Mouse (Mus musculus) T-helper 17 cell (primary cell): ENCODE measurements at regions not wholly inside any gene's neighbourhood (a gene's known extent, or its start where the extent isn't known, plus 50 kb on each side); places are given as distances from the start of the nearest gene placed in this dataset.
"Not testable (repeated sequence)": the region's sequence is repeated elsewhere in the genome, so short reads cannot be mapped to it uniquely, and the experiment has no call there.

Experiments used
- in situ Hi-C, 2 experiments: fragments of 300-600 bp; cut with MboI, MseI; formaldehyde crosslinking; loops; 1 replicate in 1 of 2; 2 replicates in 1 of 2; pipeline ENCODE4 v1.15.1; 2025; ENCODE audit warnings: high pct_unique_total_duplicates in 2 of 2

GRCm38 (mm10) chr13:66715191-66716161, 189.2 kb upstream of the Gm10767 start:
- in situ Hi-C loops: not testable (repeated sequence)

- in situ Hi-C loops: loop anchor here (5.0 kb wide), 1 partner anchor 294 kb away; no protein-coding TSS in a partner anchor
Measured at GRCm38 (mm10) chr13:66711010-66711409, 193.7 kb upstream of the Gm10767 start.

GRCm38 (mm10) chr13:66697983-66698535, 206.7 kb upstream of the Gm10767 start:
- in situ Hi-C loops: loop anchor here in 1 of 2 experiments (5.0 kb wide), 1 partner anchor 54 kb away; no protein-coding TSS in a partner anchor

GRCm38 (mm10) chr13:66680766-66681165, 223.9 kb upstream of the Gm10767 start:
- in situ Hi-C loops: not testable (repeated sequence)

- in situ Hi-C loops: loop anchor here in 1 of 2 experiments (5.0 kb wide), 1 partner anchor 100 kb away; no protein-coding TSS in a partner anchor
Measured at GRCm38 (mm10) chr13:66642245-66642644, 201.3 kb upstream of the 2410141K09Rik start.

GRCm38 (mm10) chr13:66625761-66626160, 184.8 kb upstream of the 2410141K09Rik start:
- in situ Hi-C loops: not testable (repeated sequence)

GRCm38 (mm10) chr13:66586041-66586440, 145.1 kb upstream of the 2410141K09Rik start:
- in situ Hi-C loops: not testable (repeated sequence)

- in situ Hi-C loops: not testable (repeated sequence)
Measured at GRCm38 (mm10) chr13:66563616-66564015, 122.7 kb upstream of the 2410141K09Rik start.

GRCm38 (mm10) chr13:66556397-66556796, 115.5 kb upstream of the 2410141K09Rik start:
- in situ Hi-C loops: loop anchor here in 1 of 2 experiments (5.0 kb wide), 1 partner anchor 149 kb away; no protein-coding TSS in a partner anchor

- in situ Hi-C loops: loop anchor here (5.0 kb wide), 1 partner anchor 226 kb away; no protein-coding TSS in a partner anchor
Measured at GRCm38 (mm10) chr13:66547951-66548350, 107.0 kb upstream of the 2410141K09Rik start.

GRCm38 (mm10) chr13:66519596-66519995, 78.7 kb upstream of the 2410141K09Rik start:
- in situ Hi-C loops: loop anchor here in 1 of 2 experiments (5.0 kb wide), 1 partner anchor 172 kb away; no protein-coding TSS in a partner anchor
